Mouse (Mus musculus): ENCODE measurements around the gene Kif21a. TPM values are rescaled to one million over a fixed set of nuclear protein-coding genes. Genes with fewer than 3 reads are reported as not detected.

Gene Kif21a
- polyA plus RNA-seq, 1 experiment from 2014 or later: 49.5 TPM

- H3K9ac ChIP-seq: peak overlapping the region; percentile 50
- no peaks in the 10 kb centered on the region for H3K27me3 ChIP-seq
- H3K4me3 ChIP-seq (replicated peaks): peak overlapping the region; percentile 97
- peaks cover 36% of the 10 kb centered on the region for H3K4me1 ChIP-seq
- H3K4me2 ChIP-seq: peak overlapping the region; percentile 53
- no peak for ATAC-seq (ENCODE audit: low FRiP score)
- peaks cover 6% of the 10 kb centered on the region; the same call in 1 of the 2 replicates for H3K36me3 ChIP-seq (replicated peaks)
- no peaks in the 10 kb centered on the region for H3K9me3 ChIP-seq
- H3K27ac ChIP-seq: 0 out of 2 replicates have a peak overlapping the region, but pooled peaks have one; percentile 25
- 47% methylated on average over 11 of the region's 11 CpGs for WGBS
These were observed 2.1 kb downstream of the Kif21a start for GRCm38 (mm10) chr15:91047627-91048026.

- H3K9ac ChIP-seq: no peak overlapping the region
- H3K27ac ChIP-seq: no peak overlapping the region
- no peak for ATAC-seq (ENCODE audit: low FRiP score)
- H3K9me3 ChIP-seq: no peaks in the 10 kb centered on the region
- peak overlapping the region; percentile 53 for H3K4me2 ChIP-seq
- no peaks in the 10 kb centered on the region for H3K27me3 ChIP-seq
- 0 out of 2 replicates have a peak overlapping the region, but pooled peaks have one; percentile 1 for H3K4me3 ChIP-seq (replicated peaks)
- peaks cover 11% of the 10 kb centered on the region; the same call in 1 of the 2 replicates for H3K36me3 ChIP-seq (replicated peaks)
- H3K4me1 ChIP-seq: peaks cover 33% of the 10 kb centered on the region
- WGBS: 64% methylated on average over 8 of the region's 8 CpGs
These were observed 3.2 kb downstream of the Kif21a start for GRCm38 (mm10) chr15:91046506-91046905.

GRCm38 (mm10) chr15:91043263-91043662, 6.5 kb downstream of the Kif21a start:
- WGBS: 91% methylated on average over 4 of the region's 4 CpGs
- Histone ChIP-seq H3K4me3 (replicated peaks) (no peak overlapping the region), H3K9me3 (no peaks in the 10 kb centered on the region), H3K36me3 (replicated peaks) (peaks cover 11% of the 10 kb centered on the region; the same call in 1 of the 2 replicates), H3K4me1 (peaks cover 27% of the 10 kb centered on the region), H3K4me2 (no peak overlapping the region), H3K27ac (no peak overlapping the region), H3K27me3 (no peaks in the 10 kb centered on the region), H3K9ac (no peak overlapping the region)
- ATAC-seq (ENCODE audit: low FRiP score): no peak

- Histone ChIP-seq H3K4me2 (no peak overlapping the region), H3K36me3 (replicated peaks) (peaks cover 11% of the 10 kb centered on the region; the same call in 1 of the 2 replicates), H3K9ac (no peak overlapping the region), H3K9me3 (no peaks in the 10 kb centered on the region), H3K4me1 (peaks cover 22% of the 10 kb centered on the region), H3K4me3 (replicated peaks) (no peak overlapping the region), H3K27me3 (no peaks in the 10 kb centered on the region), H3K27ac (no peak overlapping the region)
- ATAC-seq (ENCODE audit: low FRiP score): no peak
- WGBS: 87% methylated on average over 5 of the region's 5 CpGs
These were observed 10.9 kb downstream of the Kif21a start for GRCm38 (mm10) chr15:91038860-91039259.

- H3K4me3 ChIP-seq (replicated peaks): no peak overlapping the region
- H3K27me3 ChIP-seq: no peaks in the 10 kb centered on the region
- H3K9me3 ChIP-seq: 0 out of 2 replicates have a peak, but pooled peaks cover 7% of the 10 kb centered on the region
- H3K9ac ChIP-seq: no peak overlapping the region
- H3K27ac ChIP-seq: no peak overlapping the region
- peaks cover 10% of the 10 kb centered on the region for H3K36me3 ChIP-seq (replicated peaks)
- no peak overlapping the region for H3K4me2 ChIP-seq
- H3K4me1 ChIP-seq: peaks cover 16% of the 10 kb centered on the region
- whole genome bisulfite sequencing: 58% methylated on average over 4 of the region's 4 CpGs
- ATAC-seq (ENCODE audit: low FRiP score): no peak
These were observed 15.7 kb downstream of the Kif21a start for GRCm38 (mm10) chr15:91034090-91034489.

- ATAC-seq (ENCODE audit: low FRiP score): no peak
- H3K4me3 ChIP-seq (replicated peaks): no peak overlapping the region
These were observed 16.2 kb downstream of the Kif21a start for GRCm38 (mm10) chr15:91033529-91033928.

GRCm38 (mm10) chr15:91028962-91029361, 20.8 kb downstream of the Kif21a start:
- 90% methylated on average over 10 of the region's 10 CpGs for WGBS

More at GRCm38 (mm10) chr15:91033529-91033928, 16.2 kb downstream of the Kif21a start:
- WGBS: 81% methylated on average over 6 of the region's 6 CpGs
- Histone ChIP-seq H3K9me3 (0 out of 2 replicates have a peak, but pooled peaks cover 7% of the 10 kb centered on the region), H3K27me3 (no peaks in the 10 kb centered on the region), H3K27ac (no peak overlapping the region), H3K36me3 (replicated peaks) (peaks cover 15% of the 10 kb centered on the region), H3K4me1 (peaks cover 12% of the 10 kb centered on the region), H3K9ac (no peak overlapping the region), H3K4me2 (no peak overlapping the region)

GRCm38 (mm10) chr15:91028494-91028893, 21.3 kb downstream of the Kif21a start:
- H3K4me3 ChIP-seq (replicated peaks): no peak overlapping the region
- WGBS: 75% methylated on average over 10 of the region's 10 CpGs
- no peak overlapping the region for H3K4me2 ChIP-seq
- H3K4me1 ChIP-seq: peaks cover 6% of the 10 kb centered on the region
- peaks cover 18% of the 10 kb centered on the region for H3K36me3 ChIP-seq (replicated peaks)
- H3K9ac ChIP-seq: no peak overlapping the region
- no peak for ATAC-seq (ENCODE audit: low FRiP score)
- H3K27ac ChIP-seq: peak overlapping the region; percentile 47; the same call in 1 of the 2 replicates
- H3K27me3 ChIP-seq: no peaks in the 10 kb centered on the region
- 0 out of 2 replicates have a peak, but pooled peaks cover 7% of the 10 kb centered on the region for H3K9me3 ChIP-seq

More at GRCm38 (mm10) chr15:91028962-91029361, 20.8 kb downstream of the Kif21a start:
- Histone ChIP-seq H3K36me3 (replicated peaks) (peaks cover 18% of the 10 kb centered on the region), H3K27ac (0 out of 2 replicates have a peak overlapping the region, but pooled peaks have one; percentile 20), H3K4me3 (replicated peaks) (no peak overlapping the region), H3K9me3 (0 out of 2 replicates have a peak, but pooled peaks cover 7% of the 10 kb centered on the region), H3K4me1 (peaks cover 9% of the 10 kb centered on the region), H3K9ac (no peak overlapping the region), H3K4me2 (no peak overlapping the region), H3K27me3 (no peaks in the 10 kb centered on the region)
- no peak for ATAC-seq (ENCODE audit: low FRiP score)

GRCm38 (mm10) chr15:91022276-91022675, 27.5 kb downstream of the Kif21a start:
- no peak overlapping the region for H3K4me2 ChIP-seq
- peaks cover 46% of the 10 kb centered on the region for H3K4me1 ChIP-seq
- ATAC-seq (ENCODE audit: low FRiP score): no peak
- 70% methylated on average over 8 of the region's 8 CpGs for WGBS
- H3K27ac ChIP-seq: peak overlapping the region; percentile 57
- no peaks in the 10 kb centered on the region for H3K9me3 ChIP-seq
- no peak overlapping the region for H3K4me3 ChIP-seq (replicated peaks)
- H3K36me3 ChIP-seq (replicated peaks): peaks cover 10% of the 10 kb centered on the region; the same call in 1 of the 2 replicates
- H3K9ac ChIP-seq: no peak overlapping the region
- H3K27me3 ChIP-seq: no peaks in the 10 kb centered on the region

- Histone ChIP-seq H3K9me3 (no peaks in the 10 kb centered on the region), H3K9ac (no peak overlapping the region), H3K27ac (peak overlapping the region; percentile 97), H3K4me2 (0 out of 2 replicates have a peak overlapping the region, but pooled peaks have one; percentile 15), H3K4me3 (replicated peaks) (no peak overlapping the region), H3K27me3 (no peaks in the 10 kb centered on the region), H3K36me3 (replicated peaks) (0 out of 2 replicates have a peak, but pooled peaks cover 8% of the 10 kb centered on the region), H3K4me1 (peaks cover 69% of the 10 kb centered on the region)
- 13% methylated on average over 3 of the region's 3 CpGs for WGBS
- no peak for ATAC-seq (ENCODE audit: low FRiP score)
These were observed 30.9 kb downstream of the Kif21a start for GRCm38 (mm10) chr15:91018861-91019187.

- Histone ChIP-seq H3K36me3 (replicated peaks) (0 out of 2 replicates have a peak, but pooled peaks cover 8% of the 10 kb centered on the region), H3K9me3 (no peaks in the 10 kb centered on the region), H3K4me3 (replicated peaks) (no peak overlapping the region; the same call in 1 of the 2 replicates), H3K4me1 (peaks cover 74% of the 10 kb centered on the region), H3K4me2 (peak overlapping the region; percentile 48), H3K27me3 (no peaks in the 10 kb centered on the region), H3K27ac (peak overlapping the region; percentile 97), H3K9ac (no peak overlapping the region)
- peak; percentile 80 for ATAC-seq (ENCODE audit: low FRiP score)
- 6% methylated on average over 9 of the region's 9 CpGs for WGBS
These were observed 31.4 kb downstream of the Kif21a start for GRCm38 (mm10) chr15:91018161-91018860.

GRCm38 (mm10) chr15:91017261-91018160, 32.2 kb downstream of the Kif21a start:
- peak; percentile 76 for ATAC-seq (ENCODE audit: low FRiP score)
- Histone ChIP-seq H3K4me1 (peaks cover 77% of the 10 kb centered on the region), H3K36me3 (replicated peaks) (0 out of 2 replicates have a peak, but pooled peaks cover 8% of the 10 kb centered on the region), H3K27ac (peak overlapping the region; percentile 97), H3K9me3 (no peaks in the 10 kb centered on the region), H3K9ac (peak overlapping the region; percentile 48), H3K27me3 (no peaks in the 10 kb centered on the region), H3K4me3 (replicated peaks) (peak overlapping the region; percentile 27), H3K4me2 (peak overlapping the region; percentile 48)
- WGBS: 5% methylated on average over 23 of the region's 23 CpGs

All from forebrain, embryonic 12.5 days (tissue).